Mouse (Mus musculus) heart, postnatal 4 days (tissue): ENCODE measurements at regions not wholly inside any gene's neighbourhood (a gene's known extent, or its start where the extent isn't known, plus 50 kb on each side); places are given as distances from the start of the nearest gene placed in this dataset.

ENCODE experiments used
- DNase-seq: peaks from one replicate; pipeline ENCODE4 v3.0.0; 2021

DNA sequence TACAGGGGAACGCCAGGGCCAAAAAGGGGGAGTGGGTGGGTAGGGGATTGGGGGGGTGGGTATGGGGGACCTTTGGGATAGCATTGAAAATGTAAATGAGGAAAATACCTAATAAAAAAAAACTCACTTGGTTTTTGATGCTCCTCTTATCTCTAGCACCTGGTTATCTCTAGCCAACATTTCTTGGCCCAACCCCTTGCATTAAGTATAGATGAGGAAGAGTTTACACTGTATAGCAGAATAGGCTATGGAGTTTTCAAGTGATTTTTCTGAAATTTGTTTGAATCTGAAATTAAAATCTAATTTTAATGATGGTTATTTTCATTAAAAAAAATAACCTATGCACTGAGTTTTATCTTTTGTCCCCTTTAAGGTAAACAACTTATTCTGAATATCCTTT lies 68.8 kb upstream of the Il15 start:
- DNase-seq: no peak

DNA sequence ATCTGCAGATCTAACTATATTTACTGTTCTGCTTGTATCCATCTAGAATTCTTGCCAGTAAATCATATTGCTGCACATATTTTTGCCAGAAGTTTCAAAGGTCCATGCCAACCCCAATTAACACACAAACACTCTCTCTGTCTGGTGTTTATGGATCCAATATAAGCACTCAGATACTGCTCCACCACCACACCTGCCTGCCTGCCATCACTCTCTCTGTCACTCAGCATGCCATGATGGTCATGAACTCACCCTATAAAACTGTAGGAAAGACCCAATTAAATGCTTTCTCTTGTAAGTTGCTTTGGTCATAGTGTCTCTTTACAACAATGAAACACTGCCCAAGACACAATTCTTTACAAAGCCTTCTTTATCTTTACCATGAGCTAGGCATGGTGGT lies 66.8 kb upstream of the Il15 start:
- DNase-seq: no peak

GRCm38 (mm10) chr8:82462841-82463240 lies 59.8 kb upstream of the Il15 start:
- no peak for DNase-seq

- DNase-seq: no peak
These were observed 56.0 kb upstream of the Il15 start for GRCm38 (mm10) chr8:82459007-82459406.

DNA sequence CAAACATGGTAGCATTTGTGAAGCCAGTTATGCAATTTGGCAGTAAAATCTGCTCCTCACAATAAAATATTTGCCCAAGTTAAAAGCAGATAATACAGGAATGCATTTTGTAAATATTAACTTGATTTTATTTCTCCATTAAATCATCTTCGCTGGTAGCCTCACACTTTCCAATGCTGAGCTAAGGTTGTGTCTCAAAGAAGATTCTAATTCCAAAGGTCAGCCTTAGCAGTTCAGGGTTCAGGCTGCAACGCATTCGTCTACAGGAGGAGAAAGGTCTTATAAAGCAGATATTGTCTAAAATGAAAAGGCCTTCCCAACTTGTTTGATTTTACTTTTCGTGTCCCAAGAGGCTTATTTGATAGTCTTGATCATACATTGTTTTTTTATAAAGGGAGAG lies 51.0 kb upstream of the Il15 start:
- no peak for DNase-seq
